9 mouse cellular contexts compared by ENCODE assay signal in the genomic region with DNA sequence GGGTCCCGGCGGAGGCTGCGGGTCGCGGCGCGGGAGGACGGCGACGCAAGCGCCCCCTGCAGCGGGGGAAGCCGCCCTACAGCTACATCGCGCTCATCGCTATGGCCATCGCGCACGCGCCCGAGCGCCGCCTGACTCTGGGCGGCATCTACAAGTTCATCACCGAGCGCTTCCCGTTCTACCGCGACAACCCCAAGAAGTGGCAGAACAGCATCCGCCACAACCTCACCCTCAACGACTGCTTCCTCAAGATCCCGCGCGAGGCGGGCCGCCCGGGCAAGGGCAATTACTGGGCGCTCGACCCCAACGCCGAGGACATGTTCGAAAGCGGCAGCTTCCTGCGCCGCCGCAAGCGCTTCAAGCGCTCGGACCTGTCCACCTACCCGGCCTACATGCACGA. TPM values are rescaled to one million over a fixed set of nuclear protein-coding genes. Genes with fewer than 3 reads are reported as not detected.
DNase-seq lines count a peak whose midpoint lies in the region; ATAC-seq and TF ChIP-seq lines count a peak whose summit lies in the region.
"Had no signal": no experiment of that assay in that cellular context is flagged by ENCODE, and none has a peak within 500 bp of the region (broad histone marks: within the 10 kb centered on the region; RNA-seq: fewer than 3 reads in every experiment).

No protein-coding gene starts in this region.

- peaks cover 13% of the 10 kb centered on the region for H3K4me1 ChIP-seq in lung, embryonic 15.5 days
- peaks cover 14% of the 10 kb centered on the region for H3K4me1 ChIP-seq in embryonic facial prominence, embryonic 12.5 days
- no peaks in the 10 kb centered on the region for H3K4me1 ChIP-seq in hindbrain, postnatal 0 days (ENCODE audit: insufficient read depth, low read length)
- H3K4me1 ChIP-seq in lung, postnatal 0 days (ENCODE audit: insufficient read depth, low read depth, low read length): no peaks in the 10 kb centered on the region; the same call in 1 of the 2 replicates

- no peaks in the 10 kb centered on the region for H3K36me3 ChIP-seq in lung, embryonic 15.5 days
- H3K36me3 ChIP-seq in embryonic facial prominence, embryonic 12.5 days: no peaks in the 10 kb centered on the region
- no peaks in the 10 kb centered on the region for H3K36me3 ChIP-seq in hindbrain, postnatal 0 days (ENCODE audit: insufficient read depth, low read length)
- no peaks in the 10 kb centered on the region for H3K36me3 ChIP-seq in lung, postnatal 0 days (ENCODE audit: insufficient read depth, low read length)
- H3K36me3 ChIP-seq in splenic B cell, adult 2 months (ENCODE audit: control insufficient read depth, insufficient read depth, low read length, poor library complexity, severe bottlenecking): no peaks in the 10 kb centered on the region

- peak overlapping the region; percentile 57 for H3K4me2 ChIP-seq in lung, embryonic 15.5 days
- peak overlapping the region; percentile 46 for H3K4me2 ChIP-seq in embryonic facial prominence, embryonic 12.5 days (replicated peaks)
- H3K4me2 ChIP-seq in hindbrain, postnatal 0 days (ENCODE audit: low read depth, low read length): peak overlapping the region; percentile 49
- peak overlapping the region; percentile 54 for H3K4me2 ChIP-seq in lung, postnatal 0 days (replicated peaks; ENCODE audit: low read depth, low read length)

- no peaks in the 10 kb centered on the region for H3K9me3 ChIP-seq in lung, embryonic 15.5 days
- H3K9me3 ChIP-seq in embryonic facial prominence, embryonic 12.5 days: no peaks in the 10 kb centered on the region
- H3K9me3 ChIP-seq in hindbrain, postnatal 0 days (ENCODE audit: low read length): no peaks in the 10 kb centered on the region
- no peaks in the 10 kb centered on the region for H3K9me3 ChIP-seq in lung, postnatal 0 days (ENCODE audit: low read length)

- peak overlapping the region; percentile 39 for H3K4me3 ChIP-seq in lung, embryonic 15.5 days
- H3K4me3 ChIP-seq in embryonic facial prominence, embryonic 12.5 days: peak overlapping the region; percentile 41
- H3K4me3 ChIP-seq in hindbrain, postnatal 0 days (ENCODE audit: low read length): peak overlapping the region; percentile 35
- peak overlapping the region; percentile 34 for H3K4me3 ChIP-seq in lung, postnatal 0 days (ENCODE audit: low read depth, low read length)

- TF ChIP-seq EP300 in lung, postnatal 0 days (IDR thresholded peaks at IDR 0.05): no peak

- H3K9ac ChIP-seq in lung, embryonic 15.5 days: no peak overlapping the region
- H3K9ac ChIP-seq in embryonic facial prominence, embryonic 12.5 days: peak overlapping the region; percentile 38; the same call in 1 of the 2 replicates
- H3K9ac ChIP-seq in hindbrain, postnatal 0 days (replicated peaks; ENCODE audit: low read length): no peak overlapping the region
- no peak overlapping the region for H3K9ac ChIP-seq in lung, postnatal 0 days (replicated peaks; ENCODE audit: low read depth)

- H3K27ac ChIP-seq in lung, embryonic 15.5 days: no peak overlapping the region
- peak overlapping the region; percentile 30; the same call in 1 of the 2 replicates for H3K27ac ChIP-seq in embryonic facial prominence, embryonic 12.5 days
- no peak overlapping the region for H3K27ac ChIP-seq in hindbrain, postnatal 0 days
- H3K27ac ChIP-seq in lung, postnatal 0 days (ENCODE audit: low read length): no peak overlapping the region

- no peak for DNase-seq in lung, postnatal 10 days
- peak; percentile 53 for DNase-seq in hindbrain, postnatal 0 days (ENCODE audit: low spot score)
- DNase-seq in lung, postnatal 0 days (ENCODE audit: low spot score): no peak
- peak; percentile 58 for DNase-seq in splenic B cell, adult 2 months (ENCODE audit: low read depth, low spot score)
- no peak for DNase-seq in MN1 (ENCODE audit: low spot score)
- DNase-seq in cerebellum, postnatal 36 days: no peak

- no peak for TF ChIP-seq CTCF in hindbrain, postnatal 0 days (IDR thresholded peaks at IDR 0.05; ENCODE audit: low read depth)
- no peak for TF ChIP-seq CTCF in lung, postnatal 0 days (IDR thresholded peaks at IDR 0.05)

- ATAC-seq in lung, embryonic 15.5 days (ENCODE audit: borderline replicate concordance, extremely low read depth, low FRiP score, low TSS enrichment): no peak
- no peak for ATAC-seq in embryonic facial prominence, embryonic 12.5 days (ENCODE audit: insufficient number of reproducible peaks, insufficient read depth, low FRiP score, low TSS enrichment)
- 0 out of 2 replicates have a peak, but pooled peaks have one; percentile 36 for ATAC-seq in hindbrain, postnatal 0 days
- ATAC-seq in lung, postnatal 0 days: no peak

- under 1% methylated on average over 50 of the region's 51 CpGs for WGBS in lung, embryonic 15.5 days
- WGBS in embryonic facial prominence, embryonic 12.5 days: 2% methylated on average over 45 of the region's 51 CpGs
- WGBS in hindbrain, postnatal 0 days: under 1% methylated on average over 48 of the region's 51 CpGs
- WGBS in lung, postnatal 0 days: 1% methylated on average over 37 of the region's 51 CpGs

- H3K27me3 ChIP-seq in lung, embryonic 15.5 days: peaks cover 99% of the 10 kb centered on the region
- peaks cover 92% of the 10 kb centered on the region for H3K27me3 ChIP-seq in embryonic facial prominence, embryonic 12.5 days
- H3K27me3 ChIP-seq in hindbrain, postnatal 0 days (ENCODE audit: insufficient read depth, low read length): peaks cover 76% of the 10 kb centered on the region
- peaks cover 89% of the 10 kb centered on the region for H3K27me3 ChIP-seq in lung, postnatal 0 days (replicated peaks; ENCODE audit: insufficient read depth, low read length)
- peaks cover 6% of the 10 kb centered on the region; the same call in 1 of the 2 replicates for H3K27me3 ChIP-seq in splenic B cell, adult 2 months (ENCODE audit: control insufficient read depth, insufficient read depth, low read length, poor library complexity, severe bottlenecking)

RNA-seq across cellular contexts. Expression of a gene that starts 0.9 kb away (rescaled TPM):
- 0.05 TPM in 1 of 2 replicates, not detected in the other for polyA plus RNA-seq in lung, embryonic 15.5 days (2015; fragmentation: Nextera tagmentation; extraction: Ambion mirVana)
- polyA plus RNA-seq in embryonic facial prominence, embryonic 12.5 days (2016; fragmentation: Nextera tagmentation; extraction: Ambion mirVana): 1.8 and 3.0 TPM in 2 replicates
- total RNA-seq in hindbrain, postnatal 0 days (2014; rRNA removed): not detected in 2 replicates
- polyA plus RNA-seq in hindbrain, postnatal 0 days (2015; fragmentation: Nextera tagmentation; extraction: Ambion mirVana): not detected in 2 replicates
- polyA plus RNA-seq in lung, postnatal 0 days (2015; fragmentation: Nextera tagmentation; extraction: Ambion mirVana): not detected in 2 replicates
- total RNA-seq: layer of hippocampus, postnatal 10 days had no signal

RNA-seq across cellular contexts. Expression of a gene that starts 44.9 kb away (rescaled TPM):
- 10.0 and 11.2 TPM in 2 replicates for polyA plus RNA-seq in lung, embryonic 15.5 days (2015; fragmentation: Nextera tagmentation; extraction: Ambion mirVana)
- polyA plus RNA-seq in embryonic facial prominence, embryonic 12.5 days (2016; fragmentation: Nextera tagmentation; extraction: Ambion mirVana): 8.2 and 9.7 TPM in 2 replicates
- 8.2 and 9.2 TPM in 2 replicates for total RNA-seq in hindbrain, postnatal 0 days (2014; rRNA removed)
- 3.9 and 5.6 TPM in 2 replicates for polyA plus RNA-seq in hindbrain, postnatal 0 days (2015; fragmentation: Nextera tagmentation; extraction: Ambion mirVana)
- 8.2 and 8.3 TPM in 2 replicates for polyA plus RNA-seq in lung, postnatal 0 days (2015; fragmentation: Nextera tagmentation; extraction: Ambion mirVana)

Comparison
In these comparisons a context has a peak if more than half of its experiments do, and no peak if none do; other contexts are left out.
1. DNase-seq: peak in hindbrain, postnatal 0 days (single experiment) and splenic B cell, adult 2 months (single experiment); none in lung, postnatal 10 days (single experiment), lung, postnatal 0 days (single experiment), MN1 (single experiment) and cerebellum, postnatal 36 days (0 of 2).
2. Peak in every context shown above with its lines, with median percentiles within 50 percentile points of each other: H3K4me2 ChIP-seq and H3K4me3 ChIP-seq.